Mouse (Mus musculus): ENCODE results near the gene Acbd4. TPM values are rescaled to one million over a fixed set of nuclear protein-coding genes. Genes with fewer than 3 reads are reported as not detected.

Acbd4 gene
- 5.4 and 15.2 TPM in 2 replicates for polyA plus RNA-seq (2012; rRNA removed)

GRCm38 (mm10) chr11:103101481-103101865 lies at the start of gene Acbd4, which contains the start of gene Plcd3:
Gene Acbd4, plus strand, starts transcription at chr11:103101682.
Gene Plcd3, minus strand, starts transcription at chr11:103101658.

GRCm38 (mm10) chr11:103116008-103116818 lies 14.7 kb downstream of the Acbd4 start, which contains the start of gene Hexim1:
Gene Hexim1, plus strand, starts transcription at chr11:103116231.

GRCm38 (mm10) chr11:103131701-103132575 lies 30.5 kb downstream of the Acbd4 start, which contains the start of gene Hexim2:
Gene Hexim2, plus strand, starts transcription at chr11:103132429.

Other genes with a start within 250 kb of the Acbd4 start
- gene Eftud2, start 220.7 kb upstream of the Acbd4 start, polyA plus RNA-seq (2012; rRNA removed), result 127 and 232 TPM in 2 replicates
- 1.1 and 1.8 TPM in 2 replicates for gene Ccdc103, start 220.5 kb upstream of the Acbd4 start, polyA plus RNA-seq (2012; rRNA removed)
- gene Fam187a, start 216.5 kb upstream of the Acbd4 start, polyA plus RNA-seq (2012; rRNA removed), result 0.05 TPM in 1 of 2 replicates, not detected in the other
- 0.40 and 0.55 TPM in 2 replicates for gene Gfap, start 200.8 kb upstream of the Acbd4 start, polyA plus RNA-seq (2012; rRNA removed)
- 23.2 and 28.6 TPM in 2 replicates for gene Kif18b, start 176.6 kb upstream of the Acbd4 start, polyA plus RNA-seq (2012; rRNA removed)
- gene C1ql1, start 155.0 kb upstream of the Acbd4 start, polyA plus RNA-seq (2012; rRNA removed), result 9.9 and 11.7 TPM in 2 replicates
- 35.3 and 49.5 TPM in 2 replicates for gene Nmt1, start 73.5 kb upstream of the Acbd4 start, polyA plus RNA-seq (2012; rRNA removed)
- 161 and 243 TPM in 2 replicates for gene Dcakd, start 73.3 kb upstream of the Acbd4 start, polyA plus RNA-seq (2012; rRNA removed)
- gene Plcd3, start within 50 bp of the Acbd4 start, polyA plus RNA-seq (2012; rRNA removed), result 2.2 and 2.3 TPM in 2 replicates
- gene Hexim1, start 14.5 kb downstream of the Acbd4 start, polyA plus RNA-seq (2012; rRNA removed), result 15.4 and 25.5 TPM in 2 replicates
- gene Hexim2, start 30.7 kb downstream of the Acbd4 start, polyA plus RNA-seq (2012; rRNA removed), result 6.7 and 6.9 TPM in 2 replicates
- 1.7 and 2.4 TPM in 2 replicates for gene Fmnl1, start 69.4 kb downstream of the Acbd4 start, polyA plus RNA-seq (2012; rRNA removed)
- gene 1700023F06Rik, start 106.9 kb downstream of the Acbd4 start, polyA plus RNA-seq (2012; rRNA removed), result 0.11 and 0.12 TPM in 2 replicates
- gene Spata32, start 116.8 kb downstream of the Acbd4 start, polyA plus RNA-seq (2012; rRNA removed), result 0.05 TPM in 1 of 2 replicates, not detected in the other
- gene Map3k14, start 165.8 kb downstream of the Acbd4 start, polyA plus RNA-seq (2012; rRNA removed), result 5.6 and 5.7 TPM in 2 replicates

Measured in central nervous system, embryonic 11.5 days (tissue).